Mouse (Mus musculus): ENCODE measurements at regions not wholly inside any gene's neighbourhood (a gene's known extent, or its start where the extent isn't known, plus 50 kb on each side); places are given as distances from the start of the nearest gene placed in this dataset.

DNA sequence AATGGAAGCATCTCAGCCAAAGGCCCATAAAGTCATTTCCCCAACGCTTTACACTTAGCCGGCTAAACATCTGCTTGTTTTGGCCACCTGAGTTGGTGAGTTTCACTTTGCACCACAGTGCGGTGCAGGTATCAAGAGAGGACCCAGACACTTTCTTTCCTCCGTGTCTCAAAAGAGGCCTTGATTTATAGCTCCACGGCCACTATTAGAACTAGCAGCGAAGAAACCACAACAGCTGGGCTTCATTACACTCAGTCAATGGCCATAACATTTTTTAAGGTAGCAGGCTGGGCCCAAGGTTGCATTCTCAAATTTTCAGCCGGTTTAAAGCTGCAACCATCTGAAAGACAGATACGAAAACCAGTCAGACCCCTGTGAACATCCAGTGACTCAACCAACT is 103.4 kb downstream of the Mreg start:
- Histone ChIP-seq H3K4me1 (no peaks in the 10 kb centered on the region), H3K9me3 (no peaks in the 10 kb centered on the region), H3K4me3 (no peak overlapping the region), H3K27ac (no peak overlapping the region), H3K36me3 (no peaks in the 10 kb centered on the region), H3K27me3 (ENCODE audit: insufficient read depth, poor library complexity, severe bottlenecking) (no peaks in the 10 kb centered on the region)
- WGBS, result 81% methylated on average over 8 of the region's 8 CpGs
- DNase-seq (ENCODE audit: low spot score), result no peak

DNA sequence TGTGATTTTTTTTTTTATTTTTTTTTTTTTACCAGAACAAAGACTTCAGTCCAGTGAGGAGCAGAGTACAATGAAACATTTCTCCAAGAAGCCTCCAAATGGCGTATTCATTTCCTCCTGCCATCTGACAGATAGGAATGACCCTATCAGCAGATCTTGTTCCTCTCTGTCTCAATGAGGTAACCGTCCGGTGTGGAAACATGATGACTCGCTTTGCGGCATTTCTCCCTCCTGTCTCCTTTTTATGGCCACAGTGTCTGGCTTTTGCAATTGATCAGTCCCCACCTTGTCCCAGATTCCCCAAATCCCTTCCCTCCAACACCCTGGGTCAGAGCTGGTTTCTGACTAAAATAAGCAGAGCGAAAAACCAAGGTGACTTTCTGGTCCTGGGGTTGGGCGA is 105.0 kb downstream of the Mreg start:
- Histone ChIP-seq H3K9me3 (no peaks in the 10 kb centered on the region), H3K27me3 (ENCODE audit: insufficient read depth, poor library complexity, severe bottlenecking) (no peaks in the 10 kb centered on the region), H3K27ac (no peak overlapping the region), H3K36me3 (no peaks in the 10 kb centered on the region), H3K4me1 (no peaks in the 10 kb centered on the region), H3K4me3 (no peak overlapping the region)
- no peak for DNase-seq (ENCODE audit: low spot score)
- 64% methylated on average over 7 of the region's 7 CpGs for WGBS

DNA sequence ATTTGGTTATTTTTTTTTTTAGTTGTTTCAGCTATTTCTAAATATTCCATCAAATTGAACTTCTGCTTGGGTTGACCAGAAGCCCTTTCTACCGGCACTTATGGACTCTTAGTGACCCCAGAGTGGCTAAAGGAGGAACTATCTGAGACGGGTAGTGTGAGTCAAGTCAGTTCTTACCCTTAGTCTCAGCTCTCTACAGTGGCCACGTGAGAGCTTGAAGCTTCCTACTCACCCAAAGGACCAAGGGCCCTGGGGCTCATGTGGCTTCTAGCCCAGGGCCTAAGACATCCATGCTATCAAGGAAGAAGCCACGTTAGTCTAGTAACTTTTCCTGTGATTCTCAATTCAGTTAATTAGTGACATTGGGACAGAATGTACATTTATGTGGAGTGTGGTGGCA is 105.5 kb downstream of the Mreg start:
- 76% methylated on average over 4 of the region's 4 CpGs for WGBS

DNA sequence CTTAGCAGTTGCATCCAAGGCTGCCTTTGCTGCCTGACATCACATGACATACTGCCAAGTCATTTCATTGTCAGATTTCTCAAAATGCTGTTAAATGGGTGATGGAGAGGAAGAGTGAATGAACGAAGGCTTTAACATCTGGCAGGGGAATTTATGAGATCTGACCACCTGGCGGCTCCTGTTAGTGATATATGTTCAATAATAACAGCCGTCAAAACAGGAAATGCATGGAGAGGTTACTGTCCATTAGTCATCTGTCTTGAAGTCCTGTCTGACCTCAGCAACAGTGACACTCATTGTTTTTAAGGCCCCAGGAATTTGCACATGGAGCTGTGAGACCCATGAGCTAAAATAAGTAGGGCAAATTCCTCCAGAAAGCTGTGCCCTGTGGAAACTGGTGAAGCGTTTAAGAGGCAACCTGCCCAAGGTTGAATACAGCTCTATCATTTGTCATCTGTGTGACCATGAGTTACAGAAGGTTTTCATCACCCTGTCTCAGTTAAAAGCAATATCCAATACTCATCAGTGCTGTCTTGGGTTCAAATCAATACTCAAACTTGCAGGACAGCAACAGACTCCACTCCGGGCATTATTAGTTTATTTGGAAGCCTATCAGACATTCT is 106.6 kb downstream of the Mreg start:
- WGBS, result 78% methylated on average over 5 of the region's 5 CpGs

More for the DNA sequence above, 105.5 kb downstream of the Mreg start:
- no peak overlapping the region for H3K27ac ChIP-seq
- no peak overlapping the region for H3K4me3 ChIP-seq
- H3K4me1 ChIP-seq, result no peaks in the 10 kb centered on the region
- DNase-seq (ENCODE audit: low spot score), result no peak
- no peaks in the 10 kb centered on the region for H3K9me3 ChIP-seq
- H3K36me3 ChIP-seq, result no peaks in the 10 kb centered on the region
- no peaks in the 10 kb centered on the region for H3K27me3 ChIP-seq (ENCODE audit: insufficient read depth, poor library complexity, severe bottlenecking)

DNA sequence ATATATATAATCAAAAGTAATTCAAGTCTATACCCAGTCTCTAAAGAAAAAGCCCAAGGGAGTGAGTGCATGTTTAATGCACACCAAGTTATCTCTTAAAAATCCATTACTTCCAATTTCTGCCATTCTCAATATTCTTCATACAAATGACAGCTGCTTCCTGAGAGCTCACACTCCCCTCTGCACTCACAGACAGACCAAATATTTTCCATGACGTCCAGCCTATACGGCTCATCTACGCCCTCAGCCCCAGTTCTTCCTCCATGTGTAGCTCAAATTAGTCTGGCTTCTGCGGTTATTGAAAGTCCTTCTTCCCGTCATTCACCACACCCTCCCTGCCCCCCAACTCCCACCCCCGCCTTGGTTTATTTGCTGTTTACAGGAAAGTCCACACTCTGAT is 108.1 kb downstream of the Mreg start:
- H3K27me3 ChIP-seq (ENCODE audit: insufficient read depth, poor library complexity, severe bottlenecking), result no peaks in the 10 kb centered on the region
- no peaks in the 10 kb centered on the region for H3K9me3 ChIP-seq
- no peak for DNase-seq (ENCODE audit: low spot score)
- no peak overlapping the region for H3K27ac ChIP-seq
- WGBS, result 73% methylated on average over 6 of the region's 6 CpGs
- H3K4me3 ChIP-seq, result no peak overlapping the region
- H3K36me3 ChIP-seq, result no peaks in the 10 kb centered on the region
- 0 out of 2 replicates have a peak, but pooled peaks cover 3% of the 10 kb centered on the region for H3K4me1 ChIP-seq

More for the DNA sequence above, 106.6 kb downstream of the Mreg start:
- H3K27ac ChIP-seq, result no peak overlapping the region
- H3K36me3 ChIP-seq, result no peaks in the 10 kb centered on the region
- no peaks in the 10 kb centered on the region for H3K4me1 ChIP-seq
- H3K4me3 ChIP-seq, result no peak overlapping the region
- H3K27me3 ChIP-seq (ENCODE audit: insufficient read depth, poor library complexity, severe bottlenecking), result no peaks in the 10 kb centered on the region
- no peaks in the 10 kb centered on the region for H3K9me3 ChIP-seq
- DNase-seq (ENCODE audit: low spot score), result no peak

DNA sequence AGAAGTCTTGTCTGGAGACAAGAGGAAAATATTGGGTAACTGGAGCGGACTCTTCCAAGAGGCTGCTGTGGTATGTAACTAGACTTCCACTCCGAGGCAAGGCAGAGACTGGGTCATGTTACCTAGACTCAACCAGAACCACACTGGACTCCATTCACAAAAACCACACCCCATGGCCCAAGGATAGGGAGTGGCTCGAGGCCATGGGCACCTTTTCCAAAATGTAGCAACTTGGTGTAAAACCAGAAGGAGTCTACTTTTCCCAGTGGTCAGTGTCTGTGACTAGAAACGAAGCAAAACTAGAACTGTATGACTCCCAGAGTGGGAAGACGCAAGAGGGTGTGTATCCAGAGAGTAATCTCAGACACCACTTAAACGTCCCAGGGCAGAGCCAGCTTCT is 108.7 kb downstream of the Mreg start:
- Histone ChIP-seq H3K4me3 (no peak overlapping the region), H3K36me3 (no peaks in the 10 kb centered on the region), H3K4me1 (0 out of 2 replicates have a peak, but pooled peaks cover 3% of the 10 kb centered on the region), H3K27ac (no peak overlapping the region), H3K27me3 (ENCODE audit: insufficient read depth, poor library complexity, severe bottlenecking) (no peaks in the 10 kb centered on the region), H3K9me3 (no peaks in the 10 kb centered on the region)
- DNase-seq (ENCODE audit: low spot score), result no peak
- WGBS, result 82% methylated on average over 6 of the region's 6 CpGs

DNA sequence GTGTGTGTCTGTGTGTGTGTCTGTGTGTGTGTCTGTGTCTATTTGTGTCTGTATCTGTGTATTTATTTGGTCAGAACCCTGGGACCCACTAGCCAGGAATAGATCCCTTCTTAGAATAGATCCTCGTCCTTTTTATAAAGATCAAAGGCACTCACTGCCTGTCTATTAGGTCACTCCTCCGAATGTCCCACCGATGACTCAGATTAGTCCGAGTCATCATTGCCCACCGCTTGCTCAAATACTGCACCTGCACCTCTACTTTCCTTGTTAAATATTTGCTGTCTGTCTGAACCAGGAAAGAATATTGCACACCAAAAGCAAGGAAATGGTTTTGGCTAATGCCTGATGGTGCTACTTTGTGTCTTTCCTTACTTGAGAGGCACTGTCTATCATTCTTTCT is 112.7 kb downstream of the Mreg start:
- Histone ChIP-seq H3K36me3 (no peaks in the 10 kb centered on the region), H3K4me3 (no peak overlapping the region), H3K4me1 (0 out of 2 replicates have a peak, but pooled peaks cover 3% of the 10 kb centered on the region), H3K27ac (no peak overlapping the region), H3K27me3 (ENCODE audit: insufficient read depth, poor library complexity, severe bottlenecking) (no peaks in the 10 kb centered on the region), H3K9me3 (no peaks in the 10 kb centered on the region)
- DNase-seq (ENCODE audit: low spot score), result no peak
- 52% methylated on average over 5 of the region's 5 CpGs for WGBS

DNA sequence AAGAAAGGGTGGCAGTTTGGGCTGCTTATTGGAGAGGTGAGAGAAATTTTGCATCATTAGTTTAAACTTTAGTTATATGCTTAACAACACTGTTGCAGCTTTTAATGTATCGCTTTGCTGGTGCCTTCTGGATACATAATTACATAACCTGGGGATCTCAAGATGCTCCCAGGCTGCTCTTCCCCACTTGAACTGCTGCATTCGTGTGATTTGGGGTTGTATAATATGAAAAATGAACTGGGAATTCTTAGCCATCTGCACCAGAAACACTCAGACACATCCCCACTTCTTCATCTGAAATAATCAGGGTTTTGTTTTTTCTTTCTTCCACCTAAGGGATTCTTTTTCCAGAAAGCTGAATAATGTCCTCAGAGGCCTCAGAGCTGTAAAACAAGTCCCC is 120.8 kb downstream of the Mreg start:
- Histone ChIP-seq H3K36me3 (no peaks in the 10 kb centered on the region), H3K27me3 (ENCODE audit: insufficient read depth, poor library complexity, severe bottlenecking) (no peaks in the 10 kb centered on the region), H3K27ac (no peak overlapping the region), H3K4me3 (no peak overlapping the region), H3K9me3 (no peaks in the 10 kb centered on the region), H3K4me1 (no peaks in the 10 kb centered on the region)
- no peak for DNase-seq (ENCODE audit: low spot score)
- 69% methylated on average over 2 of the region's 2 CpGs for WGBS

DNA sequence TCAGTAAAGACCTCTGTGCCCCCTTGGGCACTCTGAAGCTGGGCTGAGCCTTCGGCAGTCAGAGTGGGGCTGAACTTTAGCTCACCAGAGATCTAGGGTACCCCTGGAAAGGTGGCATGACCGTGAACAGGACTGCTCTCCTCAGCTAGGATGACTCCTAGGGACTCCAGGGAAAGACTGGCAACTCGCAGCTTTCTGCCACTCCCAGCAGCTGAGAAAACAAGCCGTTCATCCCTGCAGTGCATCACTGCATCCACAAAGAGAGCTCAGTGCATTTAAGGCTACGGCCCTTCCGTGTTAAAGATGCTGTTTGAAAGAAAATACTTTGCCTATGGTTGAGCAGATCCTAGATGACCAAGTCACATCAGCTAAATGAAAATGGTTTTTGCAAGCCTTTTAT is 126.4 kb downstream of the Mreg start:
- no peaks in the 10 kb centered on the region for H3K9me3 ChIP-seq
- no peak for DNase-seq (ENCODE audit: low spot score)
- H3K4me1 ChIP-seq, result no peaks in the 10 kb centered on the region
- no peaks in the 10 kb centered on the region for H3K36me3 ChIP-seq
- H3K27ac ChIP-seq, result no peak overlapping the region
- WGBS, result 47% methylated on average over 6 of the region's 6 CpGs
- H3K4me3 ChIP-seq, result no peak overlapping the region
- no peaks in the 10 kb centered on the region for H3K27me3 ChIP-seq (ENCODE audit: insufficient read depth, poor library complexity, severe bottlenecking)

DNA sequence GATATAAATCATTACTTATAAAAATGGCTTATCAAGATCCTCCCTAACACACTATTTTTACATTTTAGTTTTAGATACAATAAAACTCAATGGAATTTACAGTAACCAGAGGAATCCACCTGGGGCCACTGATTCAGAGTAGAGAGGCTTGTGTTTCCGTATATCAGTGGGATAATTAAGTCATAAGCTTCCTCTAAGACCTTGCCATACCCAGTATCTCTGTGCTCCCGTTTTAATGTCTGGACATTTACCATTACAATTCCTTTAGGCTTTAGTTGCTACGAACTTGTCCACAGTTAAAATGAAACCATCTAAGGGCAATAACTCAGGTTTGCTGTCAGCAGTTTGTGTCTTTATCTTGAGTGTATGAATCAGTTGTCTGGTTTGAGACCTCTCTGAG is 127.9 kb downstream of the Mreg start:
- Histone ChIP-seq H3K27me3 (ENCODE audit: insufficient read depth, poor library complexity, severe bottlenecking) (no peaks in the 10 kb centered on the region), H3K9me3 (no peaks in the 10 kb centered on the region), H3K4me1 (no peaks in the 10 kb centered on the region), H3K36me3 (no peaks in the 10 kb centered on the region), H3K4me3 (no peak overlapping the region), H3K27ac (no peak overlapping the region)
- no peak for DNase-seq (ENCODE audit: low spot score)
- 68% methylated on average over 3 of the region's 3 CpGs for WGBS

DNA sequence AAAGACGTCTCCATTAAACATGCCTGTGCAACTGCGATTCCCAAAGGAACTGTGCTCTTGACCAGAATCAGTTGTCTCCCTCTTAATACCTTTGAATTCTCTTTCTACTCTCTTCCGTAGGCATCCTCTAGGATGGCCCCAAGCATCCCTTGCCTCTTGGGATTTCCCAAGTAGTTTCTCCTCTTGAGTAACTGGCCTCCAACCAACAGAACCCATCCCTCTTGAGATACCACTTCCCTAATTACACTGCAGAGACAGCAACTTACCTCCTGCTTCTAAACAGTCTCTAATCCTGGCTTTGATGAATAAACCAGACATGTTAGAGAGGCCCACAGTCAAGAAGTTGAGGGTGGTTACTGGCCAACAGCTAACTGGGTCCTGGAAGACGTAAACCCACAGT is 129.7 kb downstream of the Mreg start:
- Histone ChIP-seq H3K4me1 (no peaks in the 10 kb centered on the region), H3K27ac (no peak overlapping the region), H3K9me3 (no peaks in the 10 kb centered on the region), H3K4me3 (no peak overlapping the region), H3K36me3 (no peaks in the 10 kb centered on the region), H3K27me3 (ENCODE audit: insufficient read depth, poor library complexity, severe bottlenecking) (no peaks in the 10 kb centered on the region)
- DNase-seq (ENCODE audit: low spot score), result no peak
- 88% methylated on average over 4 of the region's 4 CpGs for WGBS

DNA sequence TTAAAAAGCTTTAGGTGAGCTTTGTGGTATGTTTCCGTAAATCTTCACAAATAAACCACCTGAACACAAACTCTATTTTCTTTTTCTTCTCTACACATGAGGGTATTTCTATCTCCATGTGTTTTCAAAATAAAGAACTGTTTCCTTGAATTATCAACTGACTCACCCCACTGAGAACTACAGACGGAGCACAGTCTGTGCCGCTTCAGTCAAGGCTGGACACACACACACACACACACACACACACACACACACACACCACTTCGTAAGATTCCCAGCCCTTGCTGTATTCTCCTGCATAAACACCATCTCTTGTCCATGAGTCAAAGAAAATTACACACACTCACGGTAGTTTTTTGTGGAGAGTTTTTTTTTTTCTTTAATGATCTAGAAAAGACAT is 130.3 kb downstream of the Mreg start:
- WGBS, result 68% methylated on average over 5 of the region's 5 CpGs
- H3K36me3 ChIP-seq, result no peaks in the 10 kb centered on the region
- no peaks in the 10 kb centered on the region for H3K27me3 ChIP-seq (ENCODE audit: insufficient read depth, poor library complexity, severe bottlenecking)
- DNase-seq (ENCODE audit: low spot score), result no peak
- no peaks in the 10 kb centered on the region for H3K9me3 ChIP-seq
- H3K4me1 ChIP-seq, result no peaks in the 10 kb centered on the region
- no peak overlapping the region for H3K4me3 ChIP-seq
- H3K27ac ChIP-seq, result no peak overlapping the region

DNA sequence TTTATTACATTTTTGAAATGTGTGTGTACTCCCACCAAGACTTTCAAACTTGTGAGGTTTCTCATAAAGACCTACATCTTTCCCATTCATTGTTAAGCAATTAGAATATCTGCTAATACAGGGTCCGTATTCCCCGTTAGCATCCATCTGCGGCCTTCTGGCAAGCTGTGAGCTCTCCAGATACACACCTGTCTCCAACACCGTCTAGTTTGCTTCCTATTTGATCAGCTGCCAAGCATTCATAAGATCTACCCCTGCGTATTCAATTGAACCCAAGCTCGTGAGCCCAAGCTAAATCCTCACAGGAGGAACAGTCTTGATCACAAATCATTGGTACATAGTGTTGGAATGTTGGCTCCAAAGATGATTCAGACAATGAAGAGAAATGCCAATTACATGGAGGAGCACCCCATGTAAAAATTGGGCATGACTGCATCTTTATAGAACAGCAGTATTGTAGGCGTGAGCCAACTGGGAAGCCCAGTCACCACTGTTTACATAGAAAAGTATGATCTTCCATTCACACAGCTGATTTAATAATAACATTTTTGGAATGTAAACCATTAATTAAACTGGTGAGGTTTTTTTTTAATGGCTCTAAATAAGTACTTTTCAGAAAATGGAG is 133.1 kb downstream of the Mreg start:
- Histone ChIP-seq H3K27me3 (ENCODE audit: insufficient read depth, poor library complexity, severe bottlenecking) (no peaks in the 10 kb centered on the region), H3K27ac (no peak overlapping the region), H3K4me3 (no peak overlapping the region), H3K9me3 (no peaks in the 10 kb centered on the region), H3K36me3 (no peaks in the 10 kb centered on the region), H3K4me1 (no peaks in the 10 kb centered on the region)
- 85% methylated on average over 7 of the region's 7 CpGs for WGBS
- no peak for DNase-seq (ENCODE audit: low spot score)

DNA sequence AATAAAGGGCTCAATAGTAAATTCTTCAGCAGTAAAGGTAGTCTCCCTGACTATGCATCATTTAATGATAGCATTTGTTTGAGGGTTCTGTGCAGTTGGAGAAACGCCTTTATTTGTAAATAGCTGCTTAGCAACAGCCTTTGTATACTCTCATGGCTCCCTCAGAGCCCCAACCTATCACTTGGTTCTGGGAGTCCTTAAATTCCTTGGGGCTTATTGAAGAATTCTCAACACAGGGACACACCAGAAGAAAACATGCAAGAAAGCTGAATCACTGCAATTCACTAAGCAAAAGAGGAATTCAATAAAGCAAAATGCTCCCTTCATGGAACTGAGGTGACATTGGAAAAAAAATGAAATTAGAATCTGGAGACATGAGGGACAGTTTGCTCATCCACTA is 135.8 kb downstream of the Mreg start:
- WGBS, result 50% methylated on average over 1 of the region's 1 CpGs
- no peaks in the 10 kb centered on the region for H3K27me3 ChIP-seq (ENCODE audit: insufficient read depth, poor library complexity, severe bottlenecking)
- DNase-seq (ENCODE audit: low spot score), result no peak
- H3K4me3 ChIP-seq, result no peak overlapping the region
- no peaks in the 10 kb centered on the region for H3K4me1 ChIP-seq
- no peak overlapping the region for H3K27ac ChIP-seq
- no peaks in the 10 kb centered on the region for H3K36me3 ChIP-seq
- H3K9me3 ChIP-seq, result no peaks in the 10 kb centered on the region
